Mouse (Mus musculus) C2C12 (cell line): ENCODE results near the gene Tmem106c. TPM values are rescaled to one million over a fixed set of nuclear protein-coding genes. Genes with fewer than 3 reads are reported as not detected.

Experiments
- H3K27me3 ChIP-seq: one replicate; pipeline ENCODE4 v1.6.1; 2011; ENCODE audit not compliant: control insufficient read depth, insufficient read depth, insufficient read length
- H3K36me3 ChIP-seq: one replicate; pipeline ENCODE4 v1.6.1; 2011; ENCODE audit not compliant: control insufficient read depth, insufficient read depth
- H3K4me3 ChIP-seq: one replicate; pipeline ENCODE4 v1.5.1; 2011; ENCODE audit warnings: mild to moderate bottlenecking, control low read depth; ENCODE audit not compliant: poor library complexity, insufficient read depth, severe bottlenecking
- H3K79me2 ChIP-seq: one replicate; pipeline ENCODE4 v1.6.1; 2011; ENCODE audit not compliant: control insufficient read depth, insufficient read depth
- H3K79me3 ChIP-seq: one replicate; pipeline ENCODE4 v1.6.1; 2011; ENCODE audit warnings: low read depth, control low read depth
- H3ac ChIP-seq: one replicate; pipeline ENCODE3; 2011; ENCODE audit warnings: low read depth; ENCODE audit not compliant: control insufficient read depth, insufficient read length
- CEBPB ChIP-seq: IDR thresholded peaks from one replicate; pipeline ENCODE4 v1.6.1; 2011; ENCODE audit warnings: low read depth, mild to moderate bottlenecking, control low read depth, moderate library complexity
- CTCF ChIP-seq: IDR thresholded peaks from one replicate; pipeline ENCODE4 v1.5.1; 2011; ENCODE audit not compliant: control insufficient read depth, insufficient read depth, insufficient read length
- FOSL1 ChIP-seq: IDR thresholded peaks from one replicate; pipeline ENCODE4 v1.8.0; 2011; ENCODE audit warnings: mild to moderate bottlenecking, low read length; ENCODE audit not compliant: poor library complexity, insufficient read depth, severe bottlenecking
- MAX ChIP-seq: IDR thresholded peaks from one replicate; pipeline ENCODE4 v1.6.1; 2011; ENCODE audit warnings: mild to moderate bottlenecking, control low read depth
- MYOD1 ChIP-seq: IDR thresholded peaks from one replicate; pipeline ENCODE4 v1.6.1; 2011; ENCODE audit warnings: low read depth; ENCODE audit not compliant: control insufficient read depth, insufficient read length
- MYOG ChIP-seq: IDR thresholded peaks from one replicate; pipeline ENCODE4 v1.6.1; 2011; ENCODE audit not compliant: control insufficient read depth, insufficient read length; ENCODE audit errors: extremely low read depth
- USF1 ChIP-seq: IDR thresholded peaks from one replicate; pipeline ENCODE4 v1.6.1; 2011; ENCODE audit warnings: low read depth, mild to moderate bottlenecking, control low read depth, moderate library complexity
- polyA plus RNA-seq: library from polyadenylated mRNA; unstranded; fragments of >200 nt; fragmentation: generic; extraction: Trizol; gene quantifications from one replicate; pipeline ENCODE4 v1.2.1, GENCODE M21; 2012; ENCODE audit warnings: missing spikeins

The Tmem106c gene
- polyA plus RNA-seq, 1 experiment = 7.6 TPM

DNA sequence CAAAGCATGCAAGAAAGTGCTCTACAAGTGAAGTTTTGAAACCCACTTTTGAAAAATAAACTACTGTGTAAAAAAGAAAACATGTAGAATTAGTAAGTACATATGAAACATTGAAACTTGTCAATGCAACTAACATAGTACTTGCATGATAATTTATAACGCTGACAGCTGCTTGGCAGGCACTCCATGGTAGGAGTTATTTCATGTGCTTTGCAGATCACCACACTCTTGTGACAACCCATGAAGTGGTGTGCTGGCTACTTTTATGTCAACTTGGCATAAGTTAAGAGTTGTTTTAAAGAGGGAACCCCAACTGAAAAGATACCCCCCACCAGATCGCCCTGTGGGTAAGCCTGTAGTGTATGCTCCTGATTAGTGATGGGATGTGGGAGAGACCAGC is 41.6 kb upstream of the Tmem106c start:
- Histone ChIP-seq H3K27me3 (no peaks in the 10 kb centered on the region), H3K4me3 (no peak overlapping the region), H3ac (no peak overlapping the region), H3K36me3 (no peaks in the 10 kb centered on the region), H3K79me2 (no peaks in the 10 kb centered on the region), H3K79me3 (no peaks in the 10 kb centered on the region)
- TF ChIP-seq MYOG = no peak
- no peak for TF ChIP-seq CEBPB
- peak; percentile 60 for TF ChIP-seq MYOD1

DNA sequence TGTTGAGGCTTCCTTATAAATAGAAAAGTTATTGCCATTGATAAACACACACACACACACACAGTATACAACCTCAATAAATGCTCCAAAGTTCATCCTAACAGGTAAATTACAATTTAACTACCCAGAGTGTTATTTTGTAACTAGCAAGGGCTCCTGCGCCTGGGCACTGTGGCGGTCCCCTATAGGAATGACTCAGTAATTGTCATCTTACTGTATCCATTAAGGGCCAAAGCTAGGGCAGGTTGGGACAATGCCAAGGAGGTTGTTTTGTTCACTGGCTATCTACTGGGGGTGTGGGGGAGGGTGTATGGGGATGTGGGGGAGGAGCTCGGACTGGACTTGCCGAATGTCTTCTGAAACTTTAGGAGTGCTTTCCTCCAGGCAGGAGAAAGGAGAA is 37.0 kb upstream of the Tmem106c start:
- Histone ChIP-seq H3K79me2 (no peaks in the 10 kb centered on the region), H3K36me3 (no peaks in the 10 kb centered on the region), H3K4me3 (no peak overlapping the region), H3K27me3 (peaks cover 2% of the 10 kb centered on the region), H3ac (no peak overlapping the region), H3K79me3 (no peaks in the 10 kb centered on the region)
- TF ChIP-seq CEBPB (no peak), MYOD1 (no peak), MYOG (no peak), USF1 (no peak), CTCF (no peak), MAX (no peak), FOSL1 (no peak)

DNA sequence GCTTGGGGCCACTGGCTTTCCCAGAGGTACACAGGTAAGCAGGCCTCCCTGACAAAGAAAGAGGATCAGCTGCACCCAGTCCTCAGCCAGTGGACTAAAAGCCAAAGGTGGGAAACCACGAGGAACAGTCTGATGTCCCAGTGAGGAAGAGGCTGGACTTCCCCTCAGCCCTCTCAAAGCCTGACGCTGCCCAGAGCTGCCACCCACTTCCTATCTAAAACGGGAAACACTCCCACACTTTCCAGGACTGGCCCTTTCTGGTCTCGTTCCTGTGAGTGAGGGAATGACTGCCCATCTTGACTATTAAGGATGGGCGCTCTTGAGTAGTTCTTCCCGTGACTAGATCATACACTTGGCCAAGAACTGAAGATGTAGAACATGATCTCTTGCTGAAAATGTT is 36.2 kb upstream of the Tmem106c start:
- no peaks in the 10 kb centered on the region for H3K79me3 ChIP-seq
- no peak overlapping the region for H3ac ChIP-seq
- no peak for TF ChIP-seq MYOD1
- TF ChIP-seq FOSL1 = no peak
- no peak for TF ChIP-seq USF1
- no peak for TF ChIP-seq CTCF
- TF ChIP-seq MAX = no peak
- no peaks in the 10 kb centered on the region for H3K36me3 ChIP-seq
- H3K27me3 ChIP-seq = peaks cover 4% of the 10 kb centered on the region
- H3K4me3 ChIP-seq = no peak overlapping the region
- H3K79me2 ChIP-seq = no peaks in the 10 kb centered on the region

DNA sequence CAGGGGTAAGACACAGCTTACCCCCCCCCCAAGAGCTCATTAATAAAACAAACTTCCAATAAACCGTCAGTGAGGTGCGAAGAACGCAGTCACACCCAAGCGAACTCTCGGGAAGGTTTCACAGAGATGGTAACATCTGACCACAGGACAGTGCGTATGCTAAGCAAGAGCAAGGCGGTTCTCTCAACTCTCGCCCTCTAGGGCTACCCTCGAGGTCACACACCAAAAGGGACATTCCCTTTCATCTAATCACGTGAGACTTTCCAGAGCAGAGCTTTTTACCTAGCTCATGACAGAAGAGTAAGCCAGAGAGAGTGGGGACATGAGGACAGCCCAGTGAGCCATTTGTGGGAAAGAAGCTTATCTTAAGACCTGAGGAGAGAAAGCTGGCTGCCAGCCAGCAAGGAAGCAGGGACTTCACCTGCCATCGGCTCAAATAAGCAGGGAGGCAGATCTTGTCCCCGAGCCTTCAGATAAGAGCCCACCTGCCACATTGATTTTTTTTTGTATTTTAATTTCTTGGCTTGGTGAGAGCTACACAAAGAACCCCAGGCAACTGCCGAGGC is 34.7 kb upstream of the Tmem106c start:
- H3K79me2 ChIP-seq = no peaks in the 10 kb centered on the region
- peaks cover 4% of the 10 kb centered on the region for H3K27me3 ChIP-seq
- H3K4me3 ChIP-seq = no peak overlapping the region
- no peaks in the 10 kb centered on the region for H3K36me3 ChIP-seq
- no peak for TF ChIP-seq CEBPB
- TF ChIP-seq FOSL1 = no peak
- TF ChIP-seq MAX = no peak
- no peak for TF ChIP-seq USF1
- no peak for TF ChIP-seq MYOD1
- TF ChIP-seq MYOG = no peak
- H3K79me3 ChIP-seq = no peaks in the 10 kb centered on the region
- H3ac ChIP-seq = no peak overlapping the region

DNA sequence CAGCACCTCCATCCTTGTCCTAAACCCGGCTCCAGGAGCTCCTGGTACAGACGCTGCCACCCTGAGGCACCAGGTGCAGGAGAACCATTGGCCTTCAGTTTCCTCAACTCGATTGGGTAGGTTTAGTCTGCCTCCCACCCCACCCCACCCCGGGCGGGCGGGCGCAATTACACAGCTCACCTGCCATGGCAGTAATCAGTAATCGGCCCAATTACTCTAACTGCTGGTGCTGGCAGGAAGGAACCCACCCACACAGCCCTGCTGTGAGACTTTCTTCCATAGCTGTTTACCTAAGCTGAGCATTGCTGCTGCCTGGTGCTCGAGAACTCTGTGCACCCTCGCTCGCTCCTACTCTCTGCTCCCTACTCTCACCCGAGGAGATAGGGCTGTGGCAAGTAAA is 31.6 kb upstream of the Tmem106c start:
- no peak for TF ChIP-seq CEBPB
- TF ChIP-seq FOSL1 = no peak
- TF ChIP-seq MYOG = no peak
- H3ac ChIP-seq = no peak overlapping the region
- H3K36me3 ChIP-seq = no peaks in the 10 kb centered on the region
- H3K4me3 ChIP-seq = no peak overlapping the region
- peaks cover 4% of the 10 kb centered on the region for H3K27me3 ChIP-seq
- H3K79me2 ChIP-seq = no peaks in the 10 kb centered on the region
- no peaks in the 10 kb centered on the region for H3K79me3 ChIP-seq

DNA sequence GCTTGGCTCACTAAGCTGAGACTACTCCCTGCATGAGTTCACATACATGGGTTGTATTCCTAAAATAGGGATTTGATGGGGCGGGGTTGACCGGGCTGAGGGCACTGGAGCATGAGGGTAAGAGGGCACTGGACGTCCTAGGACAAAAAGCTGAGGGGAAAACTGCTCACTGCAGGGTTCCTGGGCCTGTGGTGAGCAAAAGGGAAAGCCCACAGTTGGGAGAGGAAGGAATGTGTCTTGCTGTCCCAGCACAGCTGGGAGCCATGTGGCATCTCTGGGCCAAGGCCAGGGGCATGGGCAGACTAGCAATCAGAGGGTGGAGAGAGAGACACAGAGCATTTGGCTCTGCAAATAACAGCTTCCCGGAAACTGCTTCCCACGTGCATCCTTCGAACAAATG is 25.4 kb upstream of the Tmem106c start:
- Histone ChIP-seq H3K79me2 (no peaks in the 10 kb centered on the region), H3K79me3 (no peaks in the 10 kb centered on the region), H3K27me3 (peaks cover 3% of the 10 kb centered on the region), H3ac (no peak overlapping the region), H3K36me3 (no peaks in the 10 kb centered on the region), H3K4me3 (no peak overlapping the region)
- TF ChIP-seq CTCF (no peak), CEBPB (no peak), MYOD1 (no peak), MAX (peak; percentile 59), MYOG (no peak), USF1 (no peak), FOSL1 (no peak)
